Mouse (Mus musculus): ENCODE data around the gene Chek2.
"Not testable (repeated sequence)": the region's sequence is repeated elsewhere in the genome, so short reads cannot be mapped to it uniquely, and the experiment has no call there.

Gene Chek2

GRCm38 (mm10) chr5:110839678-110840365 is at the start of gene Chek2, which contains the start of gene Hscb:
Gene Chek2, plus strand, starts transcription at chr5:110839979.
Gene Hscb, minus strand, starts transcription at chr5:110839777.
- peak; percentile 96 for DNase-seq (ENCODE audit: low read depth)

- no peak for DNase-seq (ENCODE audit: low read depth)
Observed at GRCm38 (mm10) chr5:110794363-110794762, 45.4 kb upstream of the Chek2 start.

- DNase-seq (ENCODE audit: low read depth) = no peak
Observed at GRCm38 (mm10) chr5:110797696-110798095, 42.1 kb upstream of the Chek2 start.

- DNase-seq (ENCODE audit: low read depth) = no peak
Observed at GRCm38 (mm10) chr5:110801036-110801624, 38.6 kb upstream of the Chek2 start.

GRCm38 (mm10) chr5:110802186-110802585 is 37.6 kb upstream of the Chek2 start:
- no peak for DNase-seq (ENCODE audit: low read depth)

- no peak for DNase-seq (ENCODE audit: low read depth)
Observed at GRCm38 (mm10) chr5:110802809-110803208, 37.0 kb upstream of the Chek2 start.

GRCm38 (mm10) chr5:110804012-110804743 is 35.6 kb upstream of the Chek2 start:
- DNase-seq (ENCODE audit: low read depth) = no peak

- DNase-seq (ENCODE audit: low read depth) = no peak
Observed at GRCm38 (mm10) chr5:110806154-110806553, 33.6 kb upstream of the Chek2 start.

- no peak for DNase-seq (ENCODE audit: low read depth)
Observed at GRCm38 (mm10) chr5:110806676-110807075, 33.1 kb upstream of the Chek2 start.

- DNase-seq (ENCODE audit: low read depth) = no peak
Observed at GRCm38 (mm10) chr5:110807453-110807852, 32.3 kb upstream of the Chek2 start.

GRCm38 (mm10) chr5:110808061-110808631 is 31.6 kb upstream of the Chek2 start:
- DNase-seq (ENCODE audit: low read depth) = peak; percentile 77

- peak; percentile 62 for DNase-seq (ENCODE audit: low read depth)
Observed at GRCm38 (mm10) chr5:110808821-110809666, 30.7 kb upstream of the Chek2 start.

- DNase-seq (ENCODE audit: low read depth) = peak; percentile 100
Observed at GRCm38 (mm10) chr5:110809667-110810325, 30.0 kb upstream of the Chek2 start, which contains the start of gene Ulk1. Gene Ulk1, minus strand, starts transcription at chr5:110810097.

GRCm38 (mm10) chr5:110824421-110824820 is 15.4 kb upstream of the Chek2 start:
- no peak for DNase-seq (ENCODE audit: low read depth)

- DNase-seq (ENCODE audit: low read depth) = no peak
Observed at GRCm38 (mm10) chr5:110826781-110827495, 12.8 kb upstream of the Chek2 start.

GRCm38 (mm10) chr5:110827576-110827975 is 12.2 kb upstream of the Chek2 start:
- DNase-seq (ENCODE audit: low read depth) = no peak

GRCm38 (mm10) chr5:110831036-110831720 is 8.6 kb upstream of the Chek2 start:
- no peak for DNase-seq (ENCODE audit: low read depth)

- DNase-seq (ENCODE audit: low read depth) = no peak
Observed at GRCm38 (mm10) chr5:110835959-110836358, 3.8 kb upstream of the Chek2 start.

- not testable (repeated sequence) for DNase-seq (ENCODE audit: low read depth)
Observed at GRCm38 (mm10) chr5:110838016-110838415, 1.8 kb upstream of the Chek2 start.
